Mouse (Mus musculus): ENCODE results near the gene Zdhhc4. TPM values are rescaled to one million over a fixed set of nuclear protein-coding genes. Genes with fewer than 3 reads are reported as not detected.

The Zdhhc4 gene
- total RNA-seq, 2 experiments from 2014 or later, result 32.1 to 33.0 TPM

DNA sequence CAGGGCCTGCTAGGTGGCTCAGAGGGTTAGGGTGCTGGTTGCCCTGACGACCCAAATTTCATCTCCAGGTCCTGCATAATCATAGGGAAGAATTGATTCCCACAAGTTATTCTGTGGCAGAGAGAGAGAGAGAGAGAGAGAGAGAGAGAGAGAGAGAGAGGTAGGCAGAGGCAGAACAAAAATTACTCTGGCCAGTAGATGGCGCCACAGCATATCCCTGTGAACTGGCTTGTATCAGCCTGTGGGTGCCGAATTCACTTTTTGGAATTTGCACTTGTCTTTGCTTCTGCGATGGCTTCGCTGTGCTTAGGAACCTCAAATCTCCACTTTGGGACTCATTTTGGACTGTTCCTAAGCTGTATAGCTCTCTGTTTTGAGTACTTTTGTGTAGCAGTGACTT, 4.8 kb upstream of the Zdhhc4 start:
- no peak for DNase-seq

DNA sequence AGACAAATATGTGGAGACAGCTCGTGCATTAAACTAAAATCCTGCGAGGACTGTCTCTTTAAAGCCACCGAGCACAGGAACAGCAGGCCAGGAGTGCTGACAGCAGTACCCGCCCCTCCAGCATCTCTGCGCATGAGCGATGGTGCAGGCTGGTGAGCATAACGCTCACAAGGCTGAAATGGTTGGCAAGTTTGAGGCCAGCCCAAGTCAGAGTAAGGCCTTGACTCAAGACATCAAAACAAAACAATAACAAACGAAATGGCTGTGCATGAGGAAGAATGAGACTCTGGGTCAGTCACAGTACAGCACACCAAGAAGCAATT, 11.8 kb downstream of the Zdhhc4 start:
- no peak for DNase-seq

DNA sequence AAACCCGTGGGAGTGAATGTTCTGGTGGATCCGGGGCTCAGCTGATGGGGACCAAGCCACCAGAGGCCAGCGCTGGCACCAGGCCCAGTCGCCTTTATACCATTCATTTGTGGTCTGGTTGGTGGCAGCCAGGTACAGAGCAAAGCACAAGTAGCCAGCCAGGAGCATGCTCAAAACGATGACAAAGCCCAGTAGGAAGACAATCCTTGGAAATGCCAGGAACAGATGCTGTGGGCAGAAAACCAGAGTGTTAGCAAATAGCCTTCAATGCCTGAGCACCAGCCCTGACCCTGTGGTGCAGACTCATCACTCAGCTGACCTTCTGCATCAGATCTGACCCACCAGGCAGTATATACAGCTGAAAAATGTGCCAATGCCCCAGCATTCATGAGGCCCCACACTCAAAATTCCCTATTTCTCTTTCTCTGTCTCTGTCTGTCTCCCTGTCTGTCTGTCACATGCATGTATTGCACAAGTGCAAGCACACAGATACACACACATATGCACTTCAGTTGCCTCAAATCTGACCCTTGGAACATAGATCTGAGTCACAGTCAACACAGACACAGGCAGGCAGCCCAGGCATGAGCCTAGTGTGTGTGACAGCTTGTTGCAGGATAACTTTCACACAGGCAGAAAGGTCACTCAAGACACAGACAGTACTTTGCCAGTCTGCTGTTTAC, 12.3 kb downstream of the Zdhhc4 start:
- DNase-seq, result no peak

DNA sequence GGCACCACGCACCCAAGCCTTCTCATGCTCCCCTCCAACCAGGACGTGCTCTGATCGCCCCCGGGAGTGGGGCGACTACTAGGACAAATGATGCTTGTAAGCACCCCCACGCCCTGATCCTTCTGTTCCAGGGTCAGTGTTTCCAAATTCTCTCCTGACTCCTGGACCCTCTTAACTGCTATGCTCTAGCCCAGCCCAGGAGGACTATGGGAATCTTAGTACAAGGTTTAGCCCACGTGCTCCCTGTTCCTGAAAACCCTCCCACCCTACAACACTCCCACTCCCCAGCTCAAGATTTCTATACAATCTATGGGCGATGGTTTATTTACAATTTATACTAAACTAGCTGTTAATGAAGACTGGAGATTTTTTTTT, 13.6 kb downstream of the Zdhhc4 start:
- no peak for DNase-seq

DNA sequence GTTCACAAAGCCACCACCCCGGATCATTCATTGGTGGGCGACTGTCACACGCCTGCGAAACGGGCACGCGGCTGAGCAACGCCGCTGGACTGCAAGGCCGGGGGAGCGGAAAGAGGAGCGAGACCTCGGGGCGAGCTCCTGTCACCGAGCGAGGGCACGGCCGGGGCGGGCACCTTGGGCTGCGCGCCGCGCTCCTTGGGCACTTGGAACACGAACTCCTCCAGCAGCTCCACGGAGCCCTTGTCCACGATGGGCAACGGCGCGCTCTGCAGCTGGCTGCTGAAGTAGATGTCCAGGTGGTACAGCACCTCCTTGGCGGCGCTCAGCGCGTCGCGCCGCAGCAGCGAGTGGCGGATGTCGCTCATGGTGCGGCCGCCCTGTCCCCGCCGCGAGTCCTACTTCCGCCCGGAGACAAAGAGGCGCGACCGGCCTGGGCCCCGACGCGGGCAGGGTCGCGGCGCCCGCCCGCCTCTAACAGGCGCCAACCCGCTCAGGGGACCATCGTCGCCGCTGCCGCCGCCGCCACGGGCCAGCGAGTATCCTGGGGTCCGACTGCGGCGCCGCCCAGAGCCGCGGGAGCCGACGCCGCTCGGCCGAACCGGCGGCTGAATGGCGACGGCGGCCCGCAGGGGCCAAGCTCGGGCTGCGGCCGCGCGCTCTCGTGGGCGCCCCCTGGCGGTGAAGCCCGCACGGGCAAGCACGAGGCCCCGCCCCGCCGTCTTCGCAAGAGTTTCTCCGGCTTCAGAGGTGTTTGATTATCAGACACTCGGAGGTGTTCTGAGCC, 14.1 kb downstream of the Zdhhc4 start, which contains the start of gene E130309D02Rik:
Gene E130309D02Rik (minus strand): TSS at position 631 of the 784 bp plus-strand sequence.
- peak; percentile 85 for DNase-seq

DNA sequence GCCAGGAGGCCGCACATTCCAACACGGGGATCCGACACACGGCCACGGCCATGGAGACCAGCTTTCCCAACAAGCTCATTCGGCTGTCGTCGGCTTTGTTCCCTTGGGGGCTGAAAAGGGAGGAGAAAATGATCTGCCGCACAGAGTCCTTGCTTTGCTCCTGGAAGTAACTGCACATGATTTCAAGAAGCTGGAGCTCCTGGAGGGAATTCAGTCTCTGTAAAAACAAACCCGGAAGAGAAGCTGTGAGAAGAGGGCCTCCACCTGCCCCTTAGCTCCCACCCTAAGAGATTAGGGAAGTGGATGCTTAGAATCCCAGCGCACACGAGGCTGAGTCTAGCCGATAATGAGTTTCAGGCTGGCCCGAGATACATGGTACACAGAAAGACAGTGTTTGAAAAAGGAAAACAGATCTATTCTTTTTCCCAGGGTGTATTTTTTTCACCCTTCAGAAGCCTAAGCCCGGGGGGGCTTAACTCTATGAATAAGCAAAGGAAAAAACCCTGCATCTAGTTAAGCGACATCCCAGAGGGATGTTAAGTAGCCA, 14.8 kb downstream of the Zdhhc4 start:
- no peak for DNase-seq

DNA sequence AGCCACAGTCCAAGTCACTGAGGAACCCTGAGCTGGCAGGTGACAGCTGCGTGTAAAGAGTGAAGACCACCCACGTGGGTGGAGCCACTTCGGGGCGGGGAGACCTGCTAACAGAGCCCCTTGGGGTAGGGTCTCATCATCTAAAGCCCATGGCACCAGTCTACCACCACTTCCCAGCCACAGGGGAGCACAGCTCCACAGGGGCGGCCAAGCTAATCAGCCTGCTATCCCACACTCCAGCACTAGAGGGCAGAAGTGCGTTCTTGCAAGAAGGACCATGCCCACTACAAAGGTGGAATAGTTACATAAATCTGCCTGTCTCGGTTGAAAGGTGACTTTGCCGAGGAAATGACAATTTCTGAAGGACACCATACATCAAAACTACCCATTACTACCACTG, 17.2 kb downstream of the Zdhhc4 start:
- DNase-seq, result peak; percentile 28

DNA sequence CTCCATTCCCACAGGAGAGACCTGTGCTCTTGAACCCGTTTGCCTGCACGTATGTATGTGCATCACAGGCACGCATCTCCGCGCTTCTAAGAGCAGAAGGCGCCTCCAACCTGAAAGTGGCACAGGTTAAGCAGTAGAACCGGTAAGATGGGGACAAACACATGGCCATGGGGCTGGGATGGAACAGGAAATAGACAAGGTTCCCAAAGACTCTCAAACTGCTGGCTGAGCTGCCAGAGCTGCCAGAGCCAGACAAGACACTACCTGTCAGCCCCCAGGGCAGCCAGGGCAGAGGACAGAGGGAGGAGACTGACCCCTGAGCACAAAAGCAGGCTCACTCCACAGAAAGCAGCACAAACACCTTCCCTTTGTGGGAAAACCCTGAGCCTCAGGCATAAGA, 19.1 kb downstream of the Zdhhc4 start:
- DNase-seq, result no peak

DNA sequence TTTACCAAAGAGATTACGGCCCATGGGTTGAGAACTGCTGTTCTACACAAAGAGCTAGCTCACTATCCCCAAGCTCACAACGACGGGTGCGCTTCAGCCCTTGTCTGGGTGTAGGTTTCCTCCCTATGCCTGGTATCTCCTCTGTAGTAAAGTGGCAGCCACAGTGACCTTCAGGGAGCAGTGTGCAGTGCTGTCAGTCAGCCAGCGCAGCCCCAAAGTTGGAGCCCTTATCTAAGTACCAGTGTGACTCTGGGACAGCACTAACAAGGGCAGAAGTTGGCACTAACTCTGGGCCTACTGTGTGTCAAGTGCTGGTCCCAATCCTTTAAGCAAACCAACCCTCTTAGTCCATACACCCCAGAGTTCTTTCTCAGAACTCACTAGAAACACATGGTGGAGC, 20.2 kb downstream of the Zdhhc4 start:
- DNase-seq, result no peak

DNA sequence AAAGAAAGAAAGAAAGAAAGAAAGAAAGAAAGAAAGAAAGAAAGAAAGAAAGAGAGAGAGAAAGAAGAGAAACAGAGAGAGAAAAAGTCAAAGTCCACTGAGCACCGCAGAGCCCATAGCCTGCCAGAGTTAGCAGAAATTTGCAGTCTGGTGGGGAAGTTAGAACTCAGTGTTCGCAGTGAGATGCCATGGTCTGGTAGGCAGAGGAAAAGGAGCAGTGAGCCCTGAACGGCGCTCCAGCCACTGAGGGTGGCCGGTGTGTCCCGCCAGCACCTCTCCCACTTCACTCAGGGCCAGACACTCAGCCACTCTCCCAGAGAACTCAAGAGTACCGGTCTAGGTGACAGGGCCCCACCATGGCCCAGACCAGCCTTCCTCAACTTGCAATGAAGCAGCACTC, 24.8 kb downstream of the Zdhhc4 start:
- no peak for DNase-seq

DNA sequence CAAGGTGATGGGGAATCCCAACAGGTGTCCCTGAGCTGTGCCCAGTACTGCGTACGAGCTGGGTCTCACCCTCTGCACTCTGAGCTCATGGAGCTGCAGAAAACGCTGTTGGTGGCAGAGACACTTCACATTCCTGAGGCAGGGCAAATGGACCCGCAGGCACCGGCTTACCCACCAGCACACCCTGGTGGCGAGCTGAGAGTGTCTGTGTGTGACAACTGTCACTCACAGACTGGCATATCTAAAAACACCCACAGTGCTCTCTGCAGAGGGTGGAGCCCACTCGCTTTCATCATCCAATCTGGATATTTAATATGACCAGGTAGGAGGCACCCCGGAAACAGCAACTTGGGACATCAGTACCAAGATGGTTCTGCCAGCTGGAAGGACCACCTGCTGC, 27.8 kb downstream of the Zdhhc4 start:
- DNase-seq, result no peak

DNA sequence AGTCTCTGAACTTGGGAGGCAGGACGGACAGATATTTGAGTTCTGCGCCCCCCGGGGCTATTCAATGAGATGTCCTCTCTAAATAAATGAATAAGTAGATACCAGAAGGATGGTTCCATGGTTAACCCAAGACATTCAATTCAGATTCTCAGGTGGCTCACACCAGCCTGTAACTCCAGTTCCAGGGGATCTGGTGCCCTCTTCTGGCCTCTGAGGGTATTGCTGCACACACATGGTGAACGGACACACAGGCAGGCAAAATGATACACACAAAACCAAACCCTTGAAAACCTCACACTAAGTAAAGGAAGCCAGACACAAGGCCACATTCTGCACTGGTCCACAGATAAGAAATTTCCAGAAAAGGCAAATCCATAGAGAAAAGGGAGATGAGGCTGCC, 29.4 kb downstream of the Zdhhc4 start:
- DNase-seq, result no peak

DNA sequence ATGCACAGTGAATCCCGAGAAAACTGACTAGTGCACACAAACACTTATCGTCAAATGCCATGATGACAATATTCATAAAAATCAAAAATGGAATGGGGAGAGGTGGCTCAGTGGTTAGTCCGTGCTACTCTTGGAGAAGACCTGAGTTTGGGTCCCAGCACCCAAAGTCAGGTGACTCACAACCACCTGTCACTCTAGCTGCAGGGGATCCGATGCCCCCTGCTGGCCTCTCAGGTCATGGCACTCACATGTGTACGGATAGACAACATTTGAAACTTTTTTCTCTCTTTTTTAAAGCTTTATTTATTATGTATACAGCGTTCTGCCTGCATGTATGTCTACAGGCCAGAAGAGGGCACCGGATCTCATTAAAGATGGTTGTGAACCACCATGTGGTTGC, 30.7 kb downstream of the Zdhhc4 start:
- no peak for DNase-seq

DNA sequence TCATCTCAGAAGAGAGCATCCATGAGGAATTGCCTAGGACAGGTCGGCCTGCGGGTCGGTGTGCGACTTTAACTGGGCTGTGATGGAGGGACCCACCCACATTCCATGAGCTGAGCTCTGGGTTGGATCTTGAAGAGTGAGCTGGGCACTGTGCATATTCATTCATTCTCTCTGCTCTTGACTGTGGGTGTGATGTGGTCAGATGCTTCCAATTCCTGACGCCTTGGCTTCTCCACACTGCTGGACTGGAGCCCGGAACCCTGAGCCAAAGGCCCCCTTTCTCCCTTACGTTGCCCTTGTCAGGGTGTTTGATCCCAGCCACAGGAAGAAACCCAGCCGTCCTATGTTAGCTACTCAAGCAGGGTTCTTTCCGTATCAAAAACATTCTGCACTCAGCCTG, 31.1 kb downstream of the Zdhhc4 start:
- no peak for DNase-seq

DNA sequence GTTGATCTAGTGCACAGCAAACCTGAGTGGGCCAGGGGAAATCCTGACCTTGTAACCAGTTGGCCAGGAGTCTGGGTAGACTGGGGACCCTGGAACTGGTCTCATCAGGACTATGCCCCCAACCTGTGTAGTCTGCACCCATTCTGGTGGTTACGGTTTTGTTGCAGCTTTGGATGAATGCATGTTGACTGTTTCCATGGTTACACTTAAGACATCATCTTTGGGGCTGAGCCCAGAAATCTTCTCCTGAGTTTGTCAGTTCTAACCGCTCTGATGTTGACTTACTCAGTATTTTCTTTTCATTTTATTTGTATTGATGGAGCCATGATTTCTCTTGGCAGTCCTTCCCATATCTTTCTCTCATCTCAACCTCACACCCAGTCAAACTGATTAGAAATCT, 33.7 kb downstream of the Zdhhc4 start:
- no peak for DNase-seq

DNA sequence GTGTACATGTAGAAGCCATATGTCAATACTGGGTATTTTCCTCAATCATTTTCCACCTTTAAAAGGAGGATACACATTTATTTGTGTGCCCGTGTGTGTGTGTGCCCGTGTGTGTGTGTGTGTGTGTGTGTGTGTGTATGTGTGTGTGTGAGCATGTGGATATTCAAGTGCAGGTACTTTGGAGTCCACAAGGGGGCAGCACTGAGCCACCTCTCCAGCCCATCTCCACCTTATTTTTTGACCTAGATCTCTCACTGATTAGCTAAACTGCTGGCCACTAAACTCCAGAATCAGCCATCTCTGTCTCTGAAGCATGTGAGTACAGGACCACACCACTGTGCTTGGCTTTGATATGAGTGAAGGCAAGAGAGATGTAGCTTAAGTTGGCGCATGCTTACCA, 34.2 kb downstream of the Zdhhc4 start:
- no peak for DNase-seq

DNA sequence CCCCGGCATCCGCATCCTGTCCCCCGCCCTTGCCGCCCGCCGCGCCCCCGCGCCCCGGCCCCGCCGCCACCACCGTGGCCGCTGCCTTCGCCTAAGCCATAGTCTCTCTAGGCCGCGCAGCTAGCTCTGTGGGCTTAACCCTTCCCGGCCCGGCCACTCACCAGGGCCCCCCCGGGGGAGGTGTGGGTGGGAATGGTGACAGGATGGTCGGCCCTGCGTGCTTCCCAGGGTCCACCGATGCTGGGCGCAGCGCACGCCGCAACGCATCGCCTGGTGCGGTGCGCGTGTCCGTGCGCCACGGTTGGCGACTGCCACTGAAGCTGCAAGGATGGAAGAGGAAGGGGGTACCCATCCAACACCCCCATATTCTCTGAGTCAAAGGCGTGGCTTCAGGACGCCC, 35.7 kb downstream of the Zdhhc4 start, which contains the start of gene Zfp853:
Gene Zfp853 (minus strand): TSS at position 220 of the 400 bp plus-strand sequence.
- DNase-seq, result no peak

DNA sequence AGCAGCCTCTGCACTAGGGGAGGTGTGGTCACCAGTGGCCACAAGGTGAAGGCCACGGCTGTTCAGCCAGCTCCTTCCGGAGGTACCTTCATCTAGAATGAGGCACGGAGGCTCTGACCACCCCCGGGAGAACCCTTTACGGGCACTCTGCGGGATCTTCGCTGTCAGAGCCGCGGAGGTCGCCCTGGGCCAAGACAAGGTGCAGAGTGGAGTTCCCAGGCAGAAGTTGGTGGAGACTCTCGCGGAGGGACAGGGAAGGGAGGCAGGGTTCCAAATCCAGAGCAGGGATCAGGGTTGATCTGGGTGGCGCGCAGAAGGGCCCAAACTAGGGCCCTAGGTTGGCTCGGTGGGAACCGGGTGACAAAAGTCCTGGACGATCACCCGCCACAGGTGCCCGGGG, 36.2 kb downstream of the Zdhhc4 start:
- no peak for DNase-seq

DNA sequence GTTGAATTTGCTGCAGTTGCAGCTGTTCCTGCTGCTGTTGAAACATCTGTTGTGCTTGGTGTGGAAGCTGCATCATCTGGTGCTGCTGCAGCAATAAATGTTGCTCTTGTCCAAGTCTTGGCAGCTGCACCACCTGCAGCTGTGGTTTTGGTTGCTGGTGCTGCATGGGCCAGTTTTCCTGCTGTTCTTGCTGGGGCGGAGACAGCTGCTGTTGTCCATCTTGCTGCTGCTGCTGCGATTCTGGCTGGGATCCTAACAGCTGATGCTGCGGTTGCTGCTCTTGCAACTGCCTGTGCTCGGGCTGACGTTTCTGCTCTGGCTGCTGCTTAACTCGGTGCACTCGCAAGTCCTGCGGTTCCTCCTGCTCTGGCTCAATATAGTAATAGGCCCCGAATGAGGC, 39.8 kb downstream of the Zdhhc4 start:
- DNase-seq, result no peak

DNA sequence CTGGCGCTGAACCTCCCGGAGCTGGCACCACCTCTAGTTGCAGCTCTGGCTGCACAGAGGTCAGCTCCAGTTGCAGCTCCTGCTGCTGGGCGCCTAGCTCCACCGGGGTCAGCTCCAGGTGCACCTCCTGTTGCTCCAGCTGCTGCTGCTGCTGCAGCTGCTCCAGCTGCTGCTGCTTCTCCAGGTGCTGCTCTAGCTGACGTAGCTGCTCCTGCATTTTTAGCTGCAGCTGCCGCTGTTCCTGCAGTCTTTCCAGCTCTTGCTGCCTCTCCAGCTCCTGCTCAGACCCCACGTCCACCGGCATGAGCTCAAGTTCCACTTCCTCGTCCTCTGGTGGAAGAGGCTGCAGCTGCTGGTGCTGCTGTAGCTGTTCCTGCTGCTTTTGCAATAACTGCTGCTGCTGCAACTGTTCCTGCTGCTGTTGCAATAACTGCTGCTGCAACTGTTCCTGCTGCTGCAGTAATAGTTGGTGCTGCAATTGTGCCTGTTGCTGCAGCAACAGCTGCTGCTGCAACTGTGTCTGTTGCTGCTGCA, 40.6 kb downstream of the Zdhhc4 start:
- no peak for DNase-seq

DNA sequence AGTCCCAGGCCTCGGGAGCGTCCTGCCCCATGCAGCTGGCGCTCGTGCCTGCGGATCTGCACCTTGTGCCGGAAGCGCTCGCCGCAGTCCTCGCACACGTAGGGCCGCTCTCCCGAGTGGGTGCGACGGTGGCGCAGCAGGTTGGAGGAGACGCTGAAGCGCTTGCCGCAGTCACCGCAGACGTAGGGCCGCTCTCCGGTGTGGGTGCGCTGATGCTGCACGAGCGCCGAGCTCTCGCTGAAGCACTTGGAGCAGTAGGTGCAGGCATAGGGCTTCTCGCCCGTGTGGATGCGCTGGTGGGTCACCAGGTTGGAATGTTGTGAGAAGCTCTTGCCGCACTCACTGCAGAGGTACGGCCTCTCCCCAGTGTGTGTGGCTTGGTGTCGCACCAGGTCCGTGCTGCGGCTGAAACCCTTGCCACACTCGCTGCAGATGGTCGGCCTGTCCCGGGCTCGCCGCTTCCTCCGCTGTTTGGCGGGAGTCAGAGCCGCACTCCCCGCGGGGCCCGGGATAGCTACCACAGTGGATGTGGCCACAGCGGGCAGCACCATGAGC, 41.2 kb downstream of the Zdhhc4 start:
- DNase-seq, result no peak

DNA sequence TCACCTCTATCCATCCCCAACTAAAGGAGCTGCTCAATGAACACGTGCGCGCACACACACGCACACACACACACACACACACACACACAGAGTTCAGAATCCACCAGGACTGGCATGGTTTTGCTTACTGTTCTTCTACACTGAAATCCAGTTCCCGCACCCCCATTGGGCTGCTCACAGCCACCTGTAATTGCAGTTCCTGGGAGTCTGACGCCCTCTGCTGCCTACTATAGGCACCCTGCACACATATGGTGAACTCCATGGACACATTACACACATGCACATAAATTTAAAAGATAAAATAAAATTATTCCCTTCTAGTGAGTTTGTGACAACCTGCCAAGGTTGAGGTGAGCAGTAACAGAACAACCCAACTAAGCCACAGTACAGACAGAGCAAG, 44.3 kb downstream of the Zdhhc4 start:
- DNase-seq, result no peak

DNA sequence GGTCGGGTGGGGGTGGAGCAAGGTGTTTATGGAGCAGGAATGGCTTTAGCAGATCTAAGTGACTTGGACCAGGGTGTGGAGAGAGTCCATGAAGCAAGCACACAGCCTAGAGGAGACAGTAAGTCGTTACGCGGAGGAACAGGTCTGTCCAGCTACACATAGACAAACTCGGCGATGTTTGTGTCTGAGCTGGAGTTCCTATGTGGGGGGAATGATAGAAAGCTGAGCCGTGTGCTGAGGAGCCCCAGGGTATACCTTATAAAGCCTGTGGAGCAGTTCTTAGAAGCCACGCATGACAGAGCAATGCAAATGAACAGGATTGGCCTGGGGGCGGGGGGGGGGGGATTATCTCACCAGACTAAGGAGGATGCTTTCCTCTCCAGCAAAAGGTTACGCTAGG, 49.8 kb downstream of the Zdhhc4 start:
- DNase-seq, result no peak

Measured in gastrocnemius, postnatal 25 days (tissue).